Mouse (Mus musculus) megakaryocyte, embryonic 14.5 days (primary cell): ENCODE data around the gene Vgll4. TPM values are rescaled to one million over a fixed set of nuclear protein-coding genes. Genes with fewer than 3 reads are reported as not detected.

ENCODE experiments used
- H3K27me3 ChIP-seq: replicated peaks from 2 replicates; pipeline ENCODE3; 2012; ENCODE audit warnings: inconsistent platforms
- H3K36me3 ChIP-seq: replicated peaks from 2 replicates; pipeline ENCODE3; 2012; ENCODE audit warnings: low read length, inconsistent platforms, mixed read lengths
- H3K4me1 ChIP-seq: 2 replicates; pipeline ENCODE4 v1.6.1; 2012; ENCODE audit warnings: inconsistent platforms
- H3K4me3 ChIP-seq: replicated peaks from 2 replicates; pipeline ENCODE3; 2012; ENCODE audit warnings: moderate library complexity, mild to moderate bottlenecking, inconsistent platforms
- H3K9me3 ChIP-seq: 2 replicates; pipeline ENCODE4 v1.6.1; 2012; ENCODE audit warnings: inconsistent platforms
- FLI1 ChIP-seq: IDR thresholded peaks from 2 replicates; pipeline ENCODE4 v1.6.1; 2012; ENCODE audit warnings: low read length, inconsistent platforms, mixed read lengths
- GATA1 ChIP-seq: IDR thresholded peaks from 3 replicates; pipeline ENCODE4 v1.6.1; 2012; ENCODE audit warnings: mixed read lengths, low read length, inconsistent platforms, borderline replicate concordance
- polyA plus RNA-seq: library from polyadenylated mRNA; stranded (reverse); fragments of >175 nt; gene quantifications from 2 replicates; pipeline ENCODE4 v1.2.3, GENCODE M21; 2012; ENCODE audit warnings: low replicate concordance; ENCODE audit not compliant: insufficient read depth

The Vgll4 gene
- polyA plus RNA-seq, 1 experiment, result 30.5 TPM

- TF ChIP-seq GATA1, result no peak
- TF ChIP-seq FLI1, result no peak
- H3K4me3 ChIP-seq, result no peak overlapping the region
- H3K4me1 ChIP-seq, result peaks cover 26% of the 10 kb centered on the region
- H3K9me3 ChIP-seq, result peaks cover 10% of the 10 kb centered on the region
- H3K27me3 ChIP-seq, result peaks cover 93% of the 10 kb centered on the region
- H3K36me3 ChIP-seq, result no peaks in the 10 kb centered on the region
These were observed 4.4 kb downstream of the Vgll4 start for GRCm38 (mm10) chr6:114965396-114965795.

GRCm38 (mm10) chr6:114964235-114964634 is 5.6 kb downstream of the Vgll4 start:
- Histone ChIP-seq H3K36me3 (no peaks in the 10 kb centered on the region), H3K27me3 (peaks cover 94% of the 10 kb centered on the region), H3K4me3 (no peak overlapping the region), H3K9me3 (peaks cover 9% of the 10 kb centered on the region; the same call in 1 of the 2 replicates), H3K4me1 (peaks cover 18% of the 10 kb centered on the region)
- no peak for TF ChIP-seq FLI1
- no peak for TF ChIP-seq GATA1

- TF ChIP-seq GATA1 (no peak), FLI1 (no peak)
- Histone ChIP-seq H3K4me3 (no peak overlapping the region), H3K9me3 (peaks cover 9% of the 10 kb centered on the region; the same call in 1 of the 2 replicates), H3K27me3 (peaks cover 91% of the 10 kb centered on the region), H3K4me1 (peaks cover 12% of the 10 kb centered on the region), H3K36me3 (no peaks in the 10 kb centered on the region)
These were observed 6.2 kb downstream of the Vgll4 start for GRCm38 (mm10) chr6:114963636-114964035.

GRCm38 (mm10) chr6:114961276-114962068 is 8.3 kb downstream of the Vgll4 start:
- TF ChIP-seq GATA1 (no peak), FLI1 (no peak)
- H3K9me3 ChIP-seq, result peaks cover 9% of the 10 kb centered on the region; the same call in 1 of the 2 replicates
- H3K4me1 ChIP-seq, result no peaks in the 10 kb centered on the region
- H3K27me3 ChIP-seq, result peaks cover 91% of the 10 kb centered on the region
- H3K4me3 ChIP-seq, result no peak overlapping the region
- no peaks in the 10 kb centered on the region for H3K36me3 ChIP-seq

- no peaks in the 10 kb centered on the region for H3K4me1 ChIP-seq
- peaks cover 9% of the 10 kb centered on the region for H3K9me3 ChIP-seq
- TF ChIP-seq GATA1 (no peak), FLI1 (no peak)
These were observed 10.8 kb downstream of the Vgll4 start for GRCm38 (mm10) chr6:114959012-114959398.

GRCm38 (mm10) chr6:114958249-114959011 is 11.4 kb downstream of the Vgll4 start:
- TF ChIP-seq FLI1 (no peak), GATA1 (no peak)
- Histone ChIP-seq H3K36me3 (no peaks in the 10 kb centered on the region), H3K27me3 (peaks cover 72% of the 10 kb centered on the region), H3K4me3 (no peak overlapping the region), H3K9me3 (peaks cover 14% of the 10 kb centered on the region), H3K4me1 (no peaks in the 10 kb centered on the region)

More at GRCm38 (mm10) chr6:114959012-114959398, 10.8 kb downstream of the Vgll4 start:
- H3K4me3 ChIP-seq, result no peak overlapping the region
- H3K27me3 ChIP-seq, result peaks cover 73% of the 10 kb centered on the region
- H3K36me3 ChIP-seq, result no peaks in the 10 kb centered on the region

GRCm38 (mm10) chr6:114957756-114958155 is 12.0 kb downstream of the Vgll4 start:
- Histone ChIP-seq H3K4me3 (no peak overlapping the region), H3K4me1 (no peaks in the 10 kb centered on the region), H3K27me3 (peaks cover 70% of the 10 kb centered on the region), H3K9me3 (peaks cover 14% of the 10 kb centered on the region), H3K36me3 (no peaks in the 10 kb centered on the region)
- no peak for TF ChIP-seq FLI1
- no peak for TF ChIP-seq GATA1

- H3K27me3 ChIP-seq, result peaks cover 59% of the 10 kb centered on the region
- TF ChIP-seq GATA1 (no peak), FLI1 (no peak)
- peaks cover 9% of the 10 kb centered on the region for H3K9me3 ChIP-seq
- H3K4me3 ChIP-seq, result no peak overlapping the region
- H3K36me3 ChIP-seq, result no peaks in the 10 kb centered on the region
- H3K4me1 ChIP-seq, result no peaks in the 10 kb centered on the region
These were observed 15.3 kb downstream of the Vgll4 start for GRCm38 (mm10) chr6:114954496-114954895.

- Histone ChIP-seq H3K36me3 (no peaks in the 10 kb centered on the region), H3K4me3 (no peak overlapping the region), H3K4me1 (no peaks in the 10 kb centered on the region), H3K27me3 (peaks cover 56% of the 10 kb centered on the region), H3K9me3 (peaks cover 9% of the 10 kb centered on the region)
- TF ChIP-seq FLI1 (no peak), GATA1 (no peak)
These were observed 16.2 kb downstream of the Vgll4 start for GRCm38 (mm10) chr6:114953601-114954000.

- Histone ChIP-seq H3K9me3 (peaks cover 9% of the 10 kb centered on the region), H3K4me1 (no peaks in the 10 kb centered on the region), H3K27me3 (peaks cover 52% of the 10 kb centered on the region), H3K4me3 (no peak overlapping the region), H3K36me3 (no peaks in the 10 kb centered on the region)
- no peak for TF ChIP-seq FLI1
- TF ChIP-seq GATA1, result no peak
These were observed 17.4 kb downstream of the Vgll4 start for GRCm38 (mm10) chr6:114952356-114952755.
